Mouse (Mus musculus): Measurements from ENCODE around the gene Snph. TPM values are rescaled to one million over a fixed set of nuclear protein-coding genes. Genes with fewer than 3 reads are reported as not detected.

Snph gene
- total RNA-seq, 1 experiment, result 0.18 TPM

- Histone ChIP-seq H3K4me1 (ENCODE audit: control insufficient read depth in 2 of 2, insufficient read depth in 2 of 2, low read length in 2 of 2, poor library complexity in 1 of 2) (peaks cover 0 to 2% of the 10 kb centered on the region in 2 experiments; a peak in 1 of 4 replicates), H3K27ac (ENCODE audit: insufficient read depth, low read depth, low read length, poor library complexity, severe bottlenecking) (no peak overlapping the region), H3K4me3 (ENCODE audit: insufficient read depth in 1 of 2, low read depth in 1 of 2, low read length in 2 of 2, poor library complexity in 1 of 2, severe bottlenecking in 1 of 2) (no peak overlapping the region), H3K9me3 (ENCODE audit: control insufficient read depth, insufficient read depth, low read depth, low read length) (no peaks in the 10 kb centered on the region), H3K9ac (ENCODE audit: insufficient read depth, low read depth, low read length, poor library complexity, severe bottlenecking) (no peak overlapping the region), H3K36me3 (ENCODE audit: control insufficient read depth, insufficient read depth, low read length, poor library complexity, severe bottlenecking) (peaks cover 49% of the 10 kb centered on the region)
- TF ChIP-seq CHD2 (IDR thresholded peaks at IDR 0.05; ENCODE audit: low read depth, low read length) (no peak), ZC3H11A (IDR thresholded peaks at IDR 0.05; ENCODE audit: borderline replicate concordance, low read depth, low read length) (no peak), ZNF384 (IDR thresholded peaks at IDR 0.05; ENCODE audit: low read depth, low read length) (no peak), MAFK (IDR thresholded peaks at IDR 0.05; ENCODE audit: insufficient read depth, low read depth, low read length) (no peak), HCFC1 (IDR thresholded peaks at IDR 0.05; ENCODE audit: borderline replicate concordance, insufficient read depth, low read length) (no peak)
- DNase-seq (ENCODE audit: low read depth, low spot score), result no peak
- in situ Hi-C loops (cut with MboI; ENCODE audit: low sequenced_read_pairs in 2 of 2, unreplicated experiment in 2 of 2), result no loop called here
Measured at GRCm38 (mm10) chr2:151549615-151550121, 82.7 kb downstream of the Snph start.

DNA sequence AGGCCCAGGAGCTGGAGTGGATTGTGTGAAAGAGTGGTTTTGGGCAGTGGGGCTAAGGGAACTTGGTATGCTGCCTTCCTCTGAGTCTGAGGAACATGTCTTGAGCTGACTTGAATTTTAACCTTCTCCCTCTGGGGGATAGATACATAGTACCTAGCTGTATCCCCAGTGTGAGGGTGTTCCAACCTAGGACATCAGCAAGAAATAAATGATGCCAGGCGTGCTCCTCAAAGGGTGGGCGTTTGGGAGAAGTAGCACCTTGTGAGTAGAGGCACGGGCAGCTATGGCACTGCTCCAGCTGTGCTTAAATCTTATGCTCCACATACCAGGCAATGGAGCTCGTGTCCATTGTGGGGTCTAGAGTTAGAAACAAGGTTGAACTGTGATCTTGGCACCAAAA is 85.8 kb downstream of the Snph start:
- no peak overlapping the region for H3K27ac ChIP-seq (ENCODE audit: insufficient read depth, low read depth, low read length, poor library complexity, severe bottlenecking)
- TF ChIP-seq HCFC1 (IDR thresholded peaks at IDR 0.05; ENCODE audit: borderline replicate concordance, insufficient read depth, low read length), result no peak
- TF ChIP-seq MAFK (IDR thresholded peaks at IDR 0.05; ENCODE audit: insufficient read depth, low read depth, low read length), result no peak
- TF ChIP-seq CHD2 (IDR thresholded peaks at IDR 0.05; ENCODE audit: low read depth, low read length), result no peak
- TF ChIP-seq ZC3H11A (IDR thresholded peaks at IDR 0.05; ENCODE audit: borderline replicate concordance, low read depth, low read length), result no peak
- TF ChIP-seq ZNF384 (IDR thresholded peaks at IDR 0.05; ENCODE audit: low read depth, low read length), result no peak

GRCm38 (mm10) chr2:151544673-151545072 is 87.7 kb downstream of the Snph start:
- no peak for DNase-seq (ENCODE audit: low read depth, low spot score)
- peaks cover 0 to 9% of the 10 kb centered on the region in 2 experiments; a peak in 3 of 4 replicates for H3K4me1 ChIP-seq (ENCODE audit: control insufficient read depth in 2 of 2, insufficient read depth in 2 of 2, low read length in 2 of 2, poor library complexity in 1 of 2)
- peaks cover 42% of the 10 kb centered on the region for H3K36me3 ChIP-seq (ENCODE audit: control insufficient read depth, insufficient read depth, low read length, poor library complexity, severe bottlenecking)
- in situ Hi-C loops (cut with MboI; ENCODE audit: low sequenced_read_pairs in 2 of 2, unreplicated experiment in 2 of 2), result no loop called here
- TF ChIP-seq ZNF384 (IDR thresholded peaks at IDR 0.05; ENCODE audit: low read depth, low read length), result no peak
- no peak for TF ChIP-seq ZC3H11A (IDR thresholded peaks at IDR 0.05; ENCODE audit: borderline replicate concordance, low read depth, low read length)
- TF ChIP-seq HCFC1 (IDR thresholded peaks at IDR 0.05; ENCODE audit: borderline replicate concordance, insufficient read depth, low read length), result no peak
- no peak for TF ChIP-seq CHD2 (IDR thresholded peaks at IDR 0.05; ENCODE audit: low read depth, low read length)
- TF ChIP-seq MAFK (IDR thresholded peaks at IDR 0.05; ENCODE audit: insufficient read depth, low read depth, low read length), result no peak
- no peak overlapping the region for H3K9ac ChIP-seq (ENCODE audit: insufficient read depth, low read depth, low read length, poor library complexity, severe bottlenecking)
- H3K4me3 ChIP-seq (ENCODE audit: insufficient read depth in 1 of 2, low read depth in 1 of 2, low read length in 2 of 2, poor library complexity in 1 of 2, severe bottlenecking in 1 of 2), result no peak overlapping the region
- H3K27ac ChIP-seq (ENCODE audit: insufficient read depth, low read depth, low read length, poor library complexity, severe bottlenecking), result no peak overlapping the region
- no peaks in the 10 kb centered on the region for H3K9me3 ChIP-seq (ENCODE audit: control insufficient read depth, insufficient read depth, low read depth, low read length)

More for the DNA sequence above, 85.8 kb downstream of the Snph start:
- Histone ChIP-seq H3K4me1 (ENCODE audit: control insufficient read depth in 2 of 2, insufficient read depth in 2 of 2, low read length in 2 of 2, poor library complexity in 1 of 2) (peaks cover 0 to 9% of the 10 kb centered on the region in 2 experiments; a peak in 3 of 4 replicates), H3K36me3 (ENCODE audit: control insufficient read depth, insufficient read depth, low read length, poor library complexity, severe bottlenecking) (peaks cover 51% of the 10 kb centered on the region), H3K9me3 (ENCODE audit: control insufficient read depth, insufficient read depth, low read depth, low read length) (no peaks in the 10 kb centered on the region), H3K4me3 (ENCODE audit: insufficient read depth in 1 of 2, low read depth in 1 of 2, low read length in 2 of 2, poor library complexity in 1 of 2, severe bottlenecking in 1 of 2) (no peak overlapping the region), H3K9ac (ENCODE audit: insufficient read depth, low read depth, low read length, poor library complexity, severe bottlenecking) (no peak overlapping the region)
- no peak for DNase-seq (ENCODE audit: low read depth, low spot score)
- in situ Hi-C loops (cut with MboI; ENCODE audit: low sequenced_read_pairs in 2 of 2, unreplicated experiment in 2 of 2), result no loop called here

GRCm38 (mm10) chr2:151543063-151543895 is 89.1 kb downstream of the Snph start:
- peak; percentile 36 for DNase-seq (ENCODE audit: low read depth, low spot score)
- H3K4me3 ChIP-seq (ENCODE audit: insufficient read depth in 1 of 2, low read depth in 1 of 2, low read length in 2 of 2, poor library complexity in 1 of 2, severe bottlenecking in 1 of 2), result peak overlapping the region; percentile 76 to 88

More at GRCm38 (mm10) chr2:151543063-151543895, 89.1 kb downstream of the Snph start:
- Histone ChIP-seq H3K9me3 (ENCODE audit: control insufficient read depth, insufficient read depth, low read depth, low read length) (no peaks in the 10 kb centered on the region), H3K27ac (ENCODE audit: insufficient read depth, low read depth, low read length, poor library complexity, severe bottlenecking) (peak overlapping the region; percentile 50), H3K4me1 (ENCODE audit: control insufficient read depth in 2 of 2, insufficient read depth in 2 of 2, low read length in 2 of 2, poor library complexity in 1 of 2) (peaks cover 0 to 9% of the 10 kb centered on the region in 2 experiments; a peak in 3 of 4 replicates), H3K36me3 (ENCODE audit: control insufficient read depth, insufficient read depth, low read length, poor library complexity, severe bottlenecking) (peaks cover 37% of the 10 kb centered on the region), H3K9ac (ENCODE audit: insufficient read depth, low read depth, low read length, poor library complexity, severe bottlenecking) (peak overlapping the region; percentile 86)
- in situ Hi-C loops (cut with MboI; ENCODE audit: low sequenced_read_pairs in 2 of 2, unreplicated experiment in 2 of 2), result no loop called here
- TF ChIP-seq CHD2 (IDR thresholded peaks at IDR 0.05; ENCODE audit: low read depth, low read length) (no peak), HCFC1 (IDR thresholded peaks at IDR 0.05; ENCODE audit: borderline replicate concordance, insufficient read depth, low read length) (no peak), ZNF384 (IDR thresholded peaks at IDR 0.05; ENCODE audit: low read depth, low read length) (0 out of 2 replicates have a peak, but pooled peaks have one; percentile 59), MAFK (IDR thresholded peaks at IDR 0.05; ENCODE audit: insufficient read depth, low read depth, low read length) (no peak)

Measured in ES-E14 (cell line).